ENCODE assay signal across 20 mouse cellular contexts in the genomic region with DNA sequence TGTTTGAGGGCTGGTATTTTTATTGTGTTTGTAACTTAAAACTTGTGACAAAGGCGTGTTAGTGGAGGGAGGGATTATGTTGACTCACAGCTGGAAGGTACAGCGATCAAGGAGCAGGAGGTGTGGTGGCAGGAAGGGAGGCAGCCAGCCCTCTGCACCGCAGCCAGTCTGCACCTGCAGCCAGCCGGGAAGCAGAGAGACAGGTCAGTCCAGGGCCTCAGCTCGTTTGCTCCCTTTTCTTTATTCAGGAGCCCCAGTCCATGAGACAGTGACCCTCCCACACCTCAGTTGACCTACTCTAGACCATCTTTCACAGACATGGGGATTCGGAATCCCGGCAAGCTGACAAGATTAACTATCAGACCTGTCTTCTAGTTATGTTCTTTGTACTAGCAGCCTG. TPM values are rescaled to one million over a fixed set of nuclear protein-coding genes. Genes with fewer than 3 reads are reported as not detected.
DNase-seq lines count a peak whose midpoint lies in the region; ATAC-seq and TF ChIP-seq lines count a peak whose summit lies in the region.
"Had no signal": no experiment of that assay in that cellular context is flagged by ENCODE, and none has a peak within 500 bp of the region (broad histone marks: within the 10 kb centered on the region; RNA-seq: fewer than 3 reads in every experiment).

No protein-coding gene starts in this region.

- no peak overlapping the region for H3K4me2 ChIP-seq in heart, embryonic 16.5 days (ENCODE audit: low read depth, low read length)
- H3K4me2 ChIP-seq in intestine, postnatal 0 days (replicated peaks; ENCODE audit: low read depth): no peak overlapping the region
- no peak overlapping the region for H3K4me2 ChIP-seq in midbrain, embryonic 16.5 days (ENCODE audit: low read length)
- H3K4me2 ChIP-seq: embryonic facial prominence, embryonic 12.5 days; forebrain, embryonic 13.5 days; hindbrain, embryonic 14.5 days; liver, embryonic 13.5 days had no signal

- no peak overlapping the region for H3K9ac ChIP-seq in heart, embryonic 16.5 days (ENCODE audit: low read length)
- no peak overlapping the region for H3K9ac ChIP-seq in intestine, postnatal 0 days (ENCODE audit: low read depth, low read length)
- H3K9ac ChIP-seq in midbrain, embryonic 16.5 days (ENCODE audit: low read depth, low read length): no peak overlapping the region
- H3K9ac ChIP-seq: embryonic facial prominence, embryonic 12.5 days; forebrain, embryonic 13.5 days; hindbrain, embryonic 14.5 days; liver, embryonic 13.5 days had no signal

- intact Hi-C loops in heart, postnatal 10 days (cut with DNase I): no loop called here

- H3K4me1 ChIP-seq in heart, embryonic 16.5 days (ENCODE audit: control insufficient read depth, insufficient read depth, low read length): no peaks in the 10 kb centered on the region
- H3K4me1 ChIP-seq in intestine, postnatal 0 days (replicated peaks; ENCODE audit: control insufficient read depth, insufficient read depth, low read length): no peaks in the 10 kb centered on the region
- H3K4me1 ChIP-seq in midbrain, embryonic 16.5 days (ENCODE audit: control insufficient read depth, insufficient read depth, low read length): no peaks in the 10 kb centered on the region
- H3K4me1 ChIP-seq: embryonic facial prominence, embryonic 12.5 days; forebrain, embryonic 13.5 days had no signal

- no peaks in the 10 kb centered on the region for H3K36me3 ChIP-seq in heart, embryonic 16.5 days (ENCODE audit: control insufficient read depth, insufficient read depth)
- H3K36me3 ChIP-seq in intestine, postnatal 0 days (ENCODE audit: control insufficient read depth, insufficient read depth): no peaks in the 10 kb centered on the region
- H3K36me3 ChIP-seq in midbrain, embryonic 16.5 days (ENCODE audit: control insufficient read depth, insufficient read depth, low read length): no peaks in the 10 kb centered on the region
- H3K36me3 ChIP-seq: embryonic facial prominence, embryonic 12.5 days; liver, embryonic 13.5 days; midbrain, embryonic 10.5 days had no signal

- WGBS in heart, embryonic 16.5 days: 35% methylated on average over 7 of the region's 7 CpGs
- WGBS in intestine, postnatal 0 days: 27% methylated on average over 7 of the region's 7 CpGs
- 39% methylated on average over 7 of the region's 7 CpGs for WGBS in midbrain, embryonic 16.5 days

- no peak overlapping the region; the same call in 1 of the 2 replicates for H3K27ac ChIP-seq in heart, embryonic 16.5 days (ENCODE audit: low read length)
- H3K27ac ChIP-seq in intestine, postnatal 0 days (ENCODE audit: low read depth, low read length): 0 out of 2 replicates have a peak overlapping the region, but pooled peaks have one; percentile 21
- H3K27ac ChIP-seq in midbrain, embryonic 16.5 days (ENCODE audit: low read length): no peak overlapping the region
- H3K27ac ChIP-seq: embryonic facial prominence, embryonic 12.5 days; forebrain, embryonic 13.5 days; hindbrain, embryonic 14.5 days; liver, embryonic 13.5 days; midbrain, embryonic 10.5 days had no signal

- H3K27me3 ChIP-seq in heart, embryonic 16.5 days (ENCODE audit: control insufficient read depth, insufficient read depth, low read length): 0 out of 2 replicates have a peak, but pooled peaks cover under 1% of the 10 kb centered on the region
- no peaks in the 10 kb centered on the region for H3K27me3 ChIP-seq in intestine, postnatal 0 days (replicated peaks; ENCODE audit: control insufficient read depth, insufficient read depth, low read length)
- no peaks in the 10 kb centered on the region for H3K27me3 ChIP-seq in midbrain, embryonic 16.5 days (ENCODE audit: control insufficient read depth, insufficient read depth, low read depth, low read length)
- H3K27me3 ChIP-seq: embryonic facial prominence, embryonic 12.5 days; forebrain, embryonic 13.5 days had no signal

- TF ChIP-seq CTCF in intestine, postnatal 0 days (IDR thresholded peaks at IDR 0.05; ENCODE audit: low read depth): no peak

- no peak for DNase-seq in heart, postnatal 10 days
- peak; percentile 53 for DNase-seq in T-cell, adult 2 months (ENCODE audit: low spot score)
- DNase-seq in thymus, postnatal 0 days (ENCODE audit: low spot score): peak; percentile 48
- no peak for DNase-seq in urinary bladder, postnatal 14 days (ENCODE audit: low spot score)
- DNase-seq in right cerebral cortex, postnatal 10 days (ENCODE audit: low spot score in 2 of 2): no peak
- DNase-seq: B cell, adult 2 months; cerebellum, adult 11-12 months; kidney, postnatal 10 days; liver, embryonic 13.5 days; lung, postnatal 14 days; right cerebral cortex, adult 18-20 months; spleen, adult 18-20 months had no signal

- no peaks in the 10 kb centered on the region for H3K9me3 ChIP-seq in heart, embryonic 16.5 days (replicated peaks; ENCODE audit: control insufficient read depth, low read length)
- no peaks in the 10 kb centered on the region for H3K9me3 ChIP-seq in intestine, postnatal 0 days (ENCODE audit: control insufficient read depth)
- no peaks in the 10 kb centered on the region for H3K9me3 ChIP-seq in midbrain, embryonic 16.5 days (replicated peaks; ENCODE audit: control insufficient read depth, low read length, poor library complexity, severe bottlenecking)
- H3K9me3 ChIP-seq: embryonic facial prominence, embryonic 12.5 days; forebrain, embryonic 13.5 days; liver, embryonic 13.5 days; midbrain, embryonic 10.5 days had no signal

- no peak overlapping the region for H3K4me3 ChIP-seq in heart, embryonic 16.5 days (ENCODE audit: low read length)
- H3K4me3 ChIP-seq in intestine, postnatal 0 days (ENCODE audit: low read depth, low read length): no peak overlapping the region
- no peak overlapping the region for H3K4me3 ChIP-seq in midbrain, embryonic 16.5 days (ENCODE audit: low read depth, low read length)
- H3K4me3 ChIP-seq: embryonic facial prominence, embryonic 12.5 days; forebrain, embryonic 13.5 days; liver, embryonic 13.5 days; midbrain, embryonic 10.5 days had no signal

- peak; percentile 28; the same call in 1 of the 2 replicates for ATAC-seq in heart, embryonic 16.5 days (replicated peaks; ENCODE audit: extremely low read depth, insufficient read depth, low FRiP score)
- peak; percentile 79 for ATAC-seq in intestine, postnatal 0 days
- no peak for ATAC-seq in midbrain, embryonic 16.5 days
- ATAC-seq: forebrain, embryonic 13.5 days had no signal

RNA-seq across cellular contexts. Expression of gene Pdlim4, which starts 11.6 kb away (rescaled TPM):
- 16.0 and 26.4 TPM in 2 replicates for polyA plus RNA-seq in heart, embryonic 16.5 days (2015; fragmentation: Nextera tagmentation; extraction: Ambion mirVana)
- 10 to 100 TPM; 23.4 to 28.2 TPM for total RNA-seq in heart, postnatal 10 days (2021)
- polyA plus RNA-seq in intestine, postnatal 0 days (2015; fragmentation: Nextera tagmentation; extraction: Ambion mirVana): 21.0 and 22.6 TPM in 2 replicates
- polyA plus RNA-seq in thymus, postnatal 0 days (2015; fragmentation: Nextera tagmentation; extraction: Ambion mirVana): 23.6 and 25.2 TPM in 2 replicates
- 20.5 and 26.7 TPM in 2 replicates for polyA plus RNA-seq in midbrain, embryonic 16.5 days (2015; fragmentation: Nextera tagmentation; extraction: Ambion mirVana)

RNA-seq across cellular contexts. Expression of gene P4ha2, which starts 19.5 kb away (rescaled TPM):
- 53.3 and 61.1 TPM in 2 replicates for polyA plus RNA-seq in heart, embryonic 16.5 days (2015; fragmentation: Nextera tagmentation; extraction: Ambion mirVana)
- total RNA-seq in heart, postnatal 10 days (2021): 10 to 100 TPM; 36.8 to 37.0 TPM
- 6.9 and 8.3 TPM in 2 replicates for polyA plus RNA-seq in intestine, postnatal 0 days (2015; fragmentation: Nextera tagmentation; extraction: Ambion mirVana)
- polyA plus RNA-seq in thymus, postnatal 0 days (2015; fragmentation: Nextera tagmentation; extraction: Ambion mirVana): 5.1 TPM in 2 replicates
- 9.6 and 9.7 TPM in 2 replicates for polyA plus RNA-seq in midbrain, embryonic 16.5 days (2015; fragmentation: Nextera tagmentation; extraction: Ambion mirVana)
- total RNA-seq: granulocyte monocyte progenitor cell, adult 5-6 weeks had no signal

RNA-seq across cellular contexts. Expression of gene Slc22a4, which starts 52.5 kb away (rescaled TPM):
- 1.1 and 1.2 TPM in 2 replicates for polyA plus RNA-seq in heart, embryonic 16.5 days (2015; fragmentation: Nextera tagmentation; extraction: Ambion mirVana)
- total RNA-seq in heart, postnatal 10 days (2021): 1 to 10 TPM; 1.9 to 2.2 TPM
- 1.2 and 1.3 TPM in 2 replicates for polyA plus RNA-seq in intestine, postnatal 0 days (2015; fragmentation: Nextera tagmentation; extraction: Ambion mirVana)
- polyA plus RNA-seq in thymus, postnatal 0 days (2015; fragmentation: Nextera tagmentation; extraction: Ambion mirVana): 0.46 and 0.54 TPM in 2 replicates
- 3.7 and 6.5 TPM in 2 replicates for polyA plus RNA-seq in midbrain, embryonic 16.5 days (2015; fragmentation: Nextera tagmentation; extraction: Ambion mirVana)

Comparison
In these comparisons a context has a peak if more than half of its experiments do, and no peak if none do; other contexts are left out.
1. DNase-seq: peak in T-cell, adult 2 months (single experiment) and thymus, postnatal 0 days (single experiment); none in heart, postnatal 10 days (0 of 2), urinary bladder, postnatal 14 days (single experiment) and right cerebral cortex, postnatal 10 days (0 of 2).